Mouse (Mus musculus) kidney, postnatal 14 days (tissue): ENCODE measurements around the gene Khdc4.
"Not testable (repeated sequence)": the region's sequence is repeated elsewhere in the genome, so short reads cannot be mapped to it uniquely, and the experiment has no call there.

Experiments used
- DNase-seq: peaks from one replicate; pipeline ENCODE4 v3.0.0; 2022; ENCODE audit warnings: mixed read lengths

Gene Khdc4

GRCm38 (mm10) chr3:88658441-88659127, 27.0 kb upstream of the Khdc4 start:
- DNase-seq, result no peak

DNA sequence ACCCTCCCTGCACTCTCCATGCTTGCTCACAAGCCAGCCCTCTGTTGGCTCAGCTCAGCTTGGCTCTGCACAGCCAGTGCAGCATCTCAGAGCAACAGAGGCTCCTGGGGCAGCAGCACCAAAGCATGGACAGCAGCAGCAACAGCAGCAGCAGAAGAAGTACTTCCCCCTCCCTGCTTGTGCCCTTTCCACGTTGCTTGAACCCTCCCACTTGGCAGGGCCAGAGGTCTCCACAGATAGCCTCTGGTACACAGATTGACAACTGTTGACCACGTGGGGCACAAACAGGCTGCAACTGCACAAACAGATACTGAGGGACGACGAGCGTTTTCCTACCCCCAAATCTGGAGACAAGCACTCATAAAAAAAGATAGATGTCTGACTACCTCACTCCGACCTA, 25.8 kb upstream of the Khdc4 start:
- DNase-seq, result no peak

GRCm38 (mm10) chr3:88664095-88664494, 21.5 kb upstream of the Khdc4 start:
- no peak for DNase-seq

DNA sequence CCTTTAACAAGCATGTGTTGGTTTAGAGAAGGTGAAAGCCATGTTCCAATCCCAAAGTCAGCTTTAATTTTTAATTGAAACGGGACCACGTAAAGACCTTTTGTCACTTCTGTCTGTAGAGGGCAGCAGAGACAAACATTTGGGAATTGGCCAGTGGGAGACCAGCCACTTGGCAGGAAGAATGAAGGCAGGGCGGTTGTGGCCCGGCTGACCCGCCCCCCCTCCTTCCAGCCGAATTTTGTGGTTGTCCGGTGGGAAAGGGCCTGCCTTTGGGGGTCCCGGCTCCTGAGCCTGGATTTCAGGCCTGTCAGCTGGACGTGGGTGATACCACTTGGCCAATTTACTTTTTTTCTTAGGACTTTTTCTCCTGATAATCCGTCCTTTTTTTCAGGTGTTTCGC, 8.2 kb upstream of the Khdc4 start:
- peak; percentile 83 for DNase-seq

DNA sequence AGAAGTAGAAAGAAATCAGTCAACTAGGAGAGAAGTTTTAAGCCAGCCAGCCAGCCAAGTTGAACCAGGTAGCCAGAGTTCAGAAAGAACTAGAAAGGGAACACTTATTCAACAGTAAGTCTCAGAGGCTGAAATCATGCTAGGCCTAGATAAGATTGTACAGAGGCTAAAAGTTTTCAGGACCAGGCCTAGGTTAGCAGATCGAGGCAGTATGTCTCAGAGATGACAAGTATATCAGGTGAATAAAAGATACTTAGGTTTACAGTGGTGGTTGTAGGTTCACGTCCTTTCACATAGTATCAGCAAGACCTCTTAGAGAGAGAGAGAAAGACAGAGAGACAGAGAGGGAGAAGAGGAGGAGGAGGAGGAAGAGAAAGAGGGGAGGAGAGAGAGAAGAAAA, 1.8 kb upstream of the Khdc4 start:
- no peak for DNase-seq

GRCm38 (mm10) chr3:88684236-88684979, 1.2 kb upstream of the Khdc4 start:
- peak; percentile 12 for DNase-seq

- peak; percentile 71 for DNase-seq
These were observed 402 bp downstream of the Khdc4 start for GRCm38 (mm10) chr3:88685958-88686451.

DNA sequence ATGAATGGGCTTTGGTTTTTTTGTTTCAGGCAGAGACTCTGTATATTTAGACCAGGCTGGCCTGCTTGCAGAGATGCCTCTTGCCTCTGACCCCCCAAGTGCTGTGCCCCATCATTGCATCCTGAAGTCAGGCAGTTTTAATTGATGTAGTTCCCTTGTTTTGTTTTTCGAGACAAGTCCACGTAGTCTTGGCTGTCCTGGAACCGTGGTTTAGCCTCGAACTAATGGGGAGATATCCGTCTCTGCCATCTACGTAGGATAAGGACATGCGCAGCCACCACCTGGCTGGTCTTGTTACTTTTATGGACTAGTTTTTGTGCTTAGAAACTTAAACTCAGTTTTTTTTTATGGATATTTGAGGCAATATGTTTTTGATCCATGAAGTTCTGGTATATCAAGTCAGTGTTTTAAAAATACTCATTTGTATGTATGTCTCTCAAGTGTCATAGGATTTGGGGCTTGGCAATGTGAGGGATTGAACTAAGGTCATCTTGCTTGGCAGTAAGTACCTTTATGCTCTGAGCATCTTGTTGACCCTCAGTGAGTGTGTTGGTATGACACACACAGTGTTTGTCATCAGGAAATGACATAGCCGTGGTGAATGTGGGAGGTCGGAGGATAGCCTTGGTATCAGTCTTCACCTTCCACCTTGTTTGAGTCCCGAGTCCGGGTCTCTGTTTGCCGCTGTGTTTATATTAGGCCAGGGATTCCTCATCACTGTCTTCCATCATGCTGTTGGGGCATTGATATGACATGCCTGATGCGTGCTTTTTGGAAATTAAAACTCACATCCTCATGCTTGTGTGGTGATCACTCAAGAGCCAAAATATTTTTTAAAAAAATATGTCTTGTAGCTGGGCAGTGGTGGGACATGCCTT, 1.4 kb downstream of the Khdc4 start:
- DNase-seq, result no peak

- DNase-seq, result no peak
These were observed 3.5 kb downstream of the Khdc4 start for GRCm38 (mm10) chr3:88689079-88689478.

DNA sequence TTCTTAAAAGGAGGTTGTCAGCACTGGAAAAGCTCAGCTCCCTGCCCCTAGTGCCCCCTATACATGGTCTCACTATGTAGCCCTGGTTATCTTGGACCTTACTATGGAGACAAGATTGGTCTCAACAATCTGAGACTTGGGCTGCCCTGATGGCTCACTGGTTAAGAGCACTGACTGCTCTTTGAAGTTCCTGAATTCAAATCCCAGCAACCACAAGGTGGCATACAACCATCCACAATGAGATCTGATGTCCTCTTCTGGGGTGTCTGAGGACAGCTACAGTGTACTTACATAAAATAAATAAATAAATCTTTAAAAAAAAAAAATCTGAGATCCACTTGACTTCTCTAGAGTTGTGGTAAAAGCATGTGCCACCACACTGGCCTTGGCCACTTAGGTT, 9.9 kb downstream of the Khdc4 start:
- DNase-seq, result no peak

DNA sequence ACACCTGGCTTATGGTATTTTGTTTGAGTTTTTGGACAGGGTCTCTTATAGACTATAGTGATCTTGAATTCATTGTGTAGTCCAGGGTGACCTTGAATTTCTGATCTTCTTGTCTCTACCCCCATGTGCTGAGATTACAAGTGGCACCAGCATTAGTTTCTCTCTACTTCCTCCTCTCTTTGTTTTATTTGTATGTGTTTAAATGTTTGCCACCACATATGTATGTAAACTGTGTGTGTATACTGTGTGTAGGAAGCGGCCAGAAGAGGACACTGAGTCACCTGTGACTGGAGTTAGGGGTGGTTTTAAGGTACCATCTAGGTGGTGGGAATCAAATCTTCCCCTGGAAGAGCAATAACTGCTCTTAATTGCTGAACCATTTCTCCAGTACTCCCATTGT, 12.4 kb downstream of the Khdc4 start:
- DNase-seq, result no peak

GRCm38 (mm10) chr3:88698834-88699233, 13.2 kb downstream of the Khdc4 start:
- DNase-seq, result no peak

GRCm38 (mm10) chr3:88700247-88700646, 14.6 kb downstream of the Khdc4 start:
- no peak for DNase-seq

GRCm38 (mm10) chr3:88701222-88701621, 15.6 kb downstream of the Khdc4 start:
- DNase-seq, result no peak

DNA sequence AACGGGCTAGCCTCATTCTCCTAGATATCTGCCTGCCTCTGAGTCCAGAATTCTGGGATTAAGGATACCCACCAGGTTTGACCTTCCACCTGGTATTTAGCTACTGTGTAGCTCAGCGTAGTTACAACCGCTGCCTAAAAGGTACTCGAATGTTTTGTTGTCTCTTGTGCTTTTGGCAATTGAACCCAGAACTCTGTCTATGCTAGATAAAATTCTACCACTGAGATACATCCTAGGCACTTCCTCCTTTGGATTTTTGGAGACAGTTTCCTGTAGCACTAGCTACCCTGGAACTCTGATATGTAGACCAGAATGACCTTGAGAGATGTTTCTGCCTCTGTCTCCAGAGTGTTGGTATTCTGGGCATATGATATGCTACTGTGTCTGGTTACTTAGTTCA, 28.1 kb downstream of the Khdc4 start:
- no peak for DNase-seq

GRCm38 (mm10) chr3:88714725-88715124, 29.1 kb downstream of the Khdc4 start:
- DNase-seq, result no peak

DNA sequence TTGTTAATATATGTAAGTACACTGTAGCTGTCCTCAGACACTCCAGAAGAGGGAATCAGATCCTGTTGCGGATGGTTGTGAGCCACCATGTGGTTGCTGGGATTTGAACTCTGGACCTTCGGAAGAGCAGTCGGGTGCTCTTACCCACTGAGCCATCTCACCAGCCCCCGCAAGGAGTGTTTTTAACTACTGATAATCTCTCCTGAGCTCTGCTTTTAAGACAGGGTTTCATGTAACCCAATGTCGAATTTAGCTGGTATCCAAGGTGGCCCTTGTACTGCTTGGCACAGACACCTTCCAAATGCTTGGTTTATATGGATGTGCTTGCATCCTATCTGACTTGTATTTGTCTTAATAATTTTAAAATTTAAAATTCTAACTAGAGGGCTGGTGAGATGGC, 30.1 kb downstream of the Khdc4 start:
- DNase-seq, result not testable (repeated sequence)

- peak; percentile 92 for DNase-seq
These were observed 31.0 kb downstream of the Khdc4 start, which contains the start of gene Rit1 for GRCm38 (mm10) chr3:88716399-88717197. Gene Rit1 (plus strand): TSS chr3:88716838.

DNA sequence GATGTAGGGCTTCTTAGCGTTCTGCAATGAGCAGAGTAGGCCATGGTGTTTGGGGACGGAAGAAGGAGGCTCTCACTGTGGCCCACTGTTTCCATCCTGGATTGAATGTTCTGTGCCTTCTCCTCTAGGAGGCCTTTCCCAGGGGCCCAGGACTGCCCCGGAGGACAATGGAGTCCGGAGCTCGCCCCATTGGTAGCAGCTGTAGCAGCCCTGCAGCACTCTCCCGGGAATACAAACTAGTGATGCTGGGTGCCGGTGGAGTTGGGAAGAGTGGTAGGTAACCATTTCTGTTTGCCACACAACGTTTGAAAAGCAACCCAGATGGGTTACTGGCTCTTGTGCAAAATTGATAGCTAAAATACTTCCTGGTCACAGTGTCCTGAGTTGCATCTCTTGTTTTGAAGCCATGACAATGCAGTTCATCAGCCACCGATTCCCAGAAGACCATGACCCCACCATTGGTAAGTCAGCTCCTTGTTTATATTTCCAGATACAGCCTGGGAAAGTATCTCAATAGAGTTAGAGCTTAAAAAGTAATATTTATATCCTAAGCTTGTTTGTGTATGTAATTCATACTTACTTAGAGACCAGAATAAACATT, 31.7 kb downstream of the Khdc4 start:
- peak; percentile 52 for DNase-seq

DNA sequence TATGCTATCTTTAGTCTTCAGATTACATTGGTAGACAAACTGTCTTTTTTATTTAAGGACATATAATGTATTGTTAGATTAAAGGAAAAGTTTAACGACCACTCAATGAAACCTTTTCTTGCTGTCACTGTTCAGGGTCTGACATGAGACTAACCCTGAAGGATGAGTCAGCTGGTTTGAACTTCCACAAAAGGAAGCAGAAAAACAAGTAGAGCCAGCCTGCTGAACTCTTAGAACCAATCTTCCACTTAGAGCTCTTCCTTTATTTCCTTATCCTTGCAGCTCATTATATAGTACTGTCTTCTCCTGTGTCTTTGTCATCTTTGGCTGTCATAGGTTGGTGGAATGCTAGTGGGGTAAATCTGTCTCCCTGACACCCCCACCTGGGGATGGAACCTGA, 32.2 kb downstream of the Khdc4 start:
- no peak for DNase-seq

DNA sequence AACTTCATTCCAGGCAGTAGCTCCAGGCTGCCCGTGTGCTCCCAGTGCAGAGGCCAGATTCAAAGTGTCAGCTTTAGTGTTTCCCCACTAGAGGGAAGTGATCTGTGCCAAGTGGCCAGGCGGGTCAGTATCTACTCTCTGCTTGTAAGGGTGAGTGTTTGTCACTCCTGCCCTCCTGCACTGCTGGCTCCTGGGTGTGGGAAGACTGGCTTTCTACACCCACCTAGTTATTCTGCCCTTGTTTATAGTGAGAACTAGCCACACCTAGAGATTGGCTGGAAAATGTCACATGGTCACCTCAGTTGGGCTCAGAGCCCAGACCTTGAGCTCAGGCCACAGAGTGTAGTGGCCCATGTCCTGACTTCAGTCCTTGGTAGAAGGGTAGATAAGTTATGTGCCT, 33.5 kb downstream of the Khdc4 start:
- DNase-seq, result peak; percentile 79

- no peak for DNase-seq
These were observed 51.0 kb downstream of the Khdc4 start for GRCm38 (mm10) chr3:88736556-88736955.
